Mouse (Mus musculus) kidney, adult 2 months (tissue): ENCODE measurements at regions not wholly inside any gene's neighbourhood (a gene's known extent, or its start where the extent isn't known, plus 50 kb on each side); places are given as distances from the start of the nearest gene placed in this dataset.

Experiments used
- CTCF ChIP-seq: fragments of 200-500 bp; conservative IDR thresholded peaks from 2 replicates; pipeline ENCODE4 v1.5.1; 2011; ENCODE audit warnings: low read depth, mild to moderate bottlenecking, control low read depth, low read length, moderate library complexity, mixed read lengths; ENCODE audit not compliant: insufficient read depth, insufficient read length
- POLR2A ChIP-seq: fragments of 200-500 bp; IDR thresholded peaks from one replicate; pipeline ENCODE4 v1.6.1; 2011; ENCODE audit warnings: low read depth, low read length, control low read depth

DNA sequence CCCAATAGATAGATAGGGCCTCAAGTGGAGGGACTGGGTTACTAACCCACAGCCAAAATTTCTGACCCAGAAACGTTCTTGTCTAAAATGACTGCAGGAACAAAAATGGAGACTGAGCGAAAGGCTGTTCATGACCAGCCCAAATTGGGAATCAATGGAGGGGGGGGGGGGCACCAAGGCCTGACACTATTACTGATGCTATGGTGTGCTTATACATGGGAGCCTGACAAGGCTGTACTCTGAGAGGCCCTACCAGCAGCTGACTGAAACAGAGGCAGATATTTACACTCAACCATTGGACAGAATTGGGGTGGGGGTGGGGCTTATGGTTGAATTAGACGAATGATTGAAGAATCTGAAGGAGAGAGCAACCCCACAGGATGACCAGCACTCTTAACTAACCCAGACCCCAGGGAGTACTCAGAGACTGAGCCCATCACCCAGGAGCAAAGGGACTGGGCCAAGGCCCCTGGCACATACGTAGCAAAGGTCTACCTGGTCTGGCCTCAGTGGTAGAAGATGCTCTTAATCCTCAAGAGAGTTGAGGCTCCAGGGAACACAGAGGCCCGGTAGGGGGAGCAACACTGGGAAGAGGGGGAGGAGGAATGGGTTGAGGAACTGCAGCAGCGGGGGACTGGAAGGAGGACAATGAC is 405.6 kb downstream of the Pla2g4a start:
- TF ChIP-seq POLR2A, result no peak
- no peak for TF ChIP-seq CTCF
